Mouse (Mus musculus) ovary, adult 18-20 months (tissue): ENCODE measurements around the gene Ddx25.

Source experiments
- DNase-seq: peaks from one replicate; pipeline ENCODE4 v3.0.0; 2022; ENCODE audit warnings: low spot score, mixed read lengths

The Ddx25 gene

GRCm38 (mm10) chr9:35541488-35541887 lies 16.8 kb downstream of the Ddx25 start:
- DNase-seq = peak; percentile 36

- no peak for DNase-seq
Observed at GRCm38 (mm10) chr9:35541024-35541423, 17.3 kb downstream of the Ddx25 start.

GRCm38 (mm10) chr9:35539001-35539750 lies 19.2 kb downstream of the Ddx25 start:
- no peak for DNase-seq

- no peak for DNase-seq
Observed at GRCm38 (mm10) chr9:35535876-35536275, 22.5 kb downstream of the Ddx25 start.

- no peak for DNase-seq
Observed at GRCm38 (mm10) chr9:35535110-35535509, 23.2 kb downstream of the Ddx25 start.

- DNase-seq = no peak
Observed at GRCm38 (mm10) chr9:35533266-35533665, 25.1 kb downstream of the Ddx25 start.

- DNase-seq = no peak
Observed at GRCm38 (mm10) chr9:35529796-35530195, 28.5 kb downstream of the Ddx25 start.

- DNase-seq = no peak
Observed at GRCm38 (mm10) chr9:35529141-35529540, 29.2 kb downstream of the Ddx25 start.

GRCm38 (mm10) chr9:35523941-35524411 lies 34.4 kb downstream of the Ddx25 start:
- DNase-seq = peak; percentile 44

- peak; percentile 57 for DNase-seq
Observed at GRCm38 (mm10) chr9:35523541-35523940, 34.8 kb downstream of the Ddx25 start.

GRCm38 (mm10) chr9:35522821-35523515 lies 35.4 kb downstream of the Ddx25 start:
- no peak for DNase-seq

- DNase-seq = no peak
Observed at GRCm38 (mm10) chr9:35522241-35522640, 36.1 kb downstream of the Ddx25 start.

GRCm38 (mm10) chr9:35520631-35521348 lies 37.5 kb downstream of the Ddx25 start:
- no peak for DNase-seq

- DNase-seq = no peak
Observed at GRCm38 (mm10) chr9:35518169-35518568, 40.2 kb downstream of the Ddx25 start, which contains the start of gene Gm1113. TSS of gene Gm1113 (minus strand) at chr9:35518269.

- DNase-seq = no peak
Observed at GRCm38 (mm10) chr9:35516711-35517110, 41.6 kb downstream of the Ddx25 start.

- DNase-seq = no peak
Observed at GRCm38 (mm10) chr9:35516182-35516581, 42.1 kb downstream of the Ddx25 start.

GRCm38 (mm10) chr9:35513900-35514299 lies 44.4 kb downstream of the Ddx25 start:
- no peak for DNase-seq

GRCm38 (mm10) chr9:35508234-35508633 lies 50.1 kb downstream of the Ddx25 start:
- peak; percentile 49 for DNase-seq

GRCm38 (mm10) chr9:35502361-35503000 lies 55.8 kb downstream of the Ddx25 start:
- no peak for DNase-seq

GRCm38 (mm10) chr9:35499946-35500345 lies 58.4 kb downstream of the Ddx25 start:
- DNase-seq = no peak

- DNase-seq = no peak
Observed at GRCm38 (mm10) chr9:35495471-35495870, 62.9 kb downstream of the Ddx25 start.

GRCm38 (mm10) chr9:35494937-35495336 lies 63.4 kb downstream of the Ddx25 start:
- no peak for DNase-seq
